Comparison of ENCODE assay signal across 21 mouse cellular contexts in the genomic region with DNA sequence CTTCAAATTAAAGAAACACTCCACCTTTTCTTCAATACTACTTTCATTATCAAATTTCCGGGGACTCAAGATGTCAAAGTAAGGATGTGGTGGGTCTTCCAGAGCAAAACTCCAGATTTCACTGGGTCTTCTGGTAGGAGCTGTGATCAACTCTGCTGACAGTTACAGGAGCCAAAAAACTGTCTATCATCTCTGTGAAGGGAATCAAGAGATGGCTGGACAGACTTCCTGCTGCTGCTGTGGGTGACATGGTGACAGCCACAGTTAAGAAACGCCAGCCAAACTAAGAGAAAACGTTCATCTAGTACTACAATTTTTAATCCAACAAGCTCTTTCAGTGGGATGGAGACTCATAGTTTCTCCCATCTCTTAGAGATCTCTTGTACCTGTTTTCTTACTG.
DNase-seq lines count a peak whose midpoint lies in the region; ATAC-seq and TF ChIP-seq lines count a peak whose summit lies in the region.
"Had no signal": no experiment of that assay in that cellular context is flagged by ENCODE, and none has a peak within 500 bp of the region (broad histone marks: within the 10 kb centered on the region; RNA-seq: fewer than 3 reads in every experiment).

No protein-coding gene starts in this region.

- peaks cover 47% of the 10 kb centered on the region for H3K4me1 ChIP-seq in forebrain, embryonic 10.5 days
- peaks cover 11% of the 10 kb centered on the region for H3K4me1 ChIP-seq in forebrain, embryonic 15.5 days
- H3K4me1 ChIP-seq in hindbrain, embryonic 16.5 days (ENCODE audit: control insufficient read depth, insufficient read depth, low read depth, low read length), result peaks cover 2% of the 10 kb centered on the region; the same call in 1 of the 2 replicates
- H3K4me1 ChIP-seq: liver, embryonic 15.5 days; lung, embryonic 15.5 days had no signal

- no peak for DNase-seq in layer of hippocampus, adult 2 months (ENCODE audit: low spot score in 2 of 2)
- no peak for DNase-seq in layer of hippocampus, postnatal 10 days (ENCODE audit: low spot score in 2 of 2)
- no peak for DNase-seq in forebrain, embryonic 10.5 days (ENCODE audit: extremely low spot score, low spot score)
- no peak for DNase-seq in left cerebral cortex, adult 18-20 months (ENCODE audit: low spot score in 2 of 2)
- DNase-seq in lung, postnatal 36 days, result no peak
- DNase-seq: cerebellum, adult 11-12 months; gastrocnemius, postnatal 36 days; heart, postnatal 36 days; kidney, adult 18-20 months; kidney, postnatal 4 days; liver; lung, postnatal 4 days; thymus, postnatal 14 days had no signal

- no peak overlapping the region for H3K4me3 ChIP-seq in layer of hippocampus, adult 2 months
- no peak overlapping the region for H3K4me3 ChIP-seq in forebrain, embryonic 10.5 days
- H3K4me3 ChIP-seq in forebrain, embryonic 15.5 days, result no peak overlapping the region
- no peak overlapping the region for H3K4me3 ChIP-seq in hindbrain, embryonic 16.5 days (ENCODE audit: low read length)
- H3K4me3 ChIP-seq: heart, embryonic 15.5 days; limb, embryonic 10.5 days; liver, embryonic 15.5 days; lung, embryonic 15.5 days; neural tube, embryonic 13.5 days had no signal

- no peaks in the 10 kb centered on the region for H3K27me3 ChIP-seq in forebrain, embryonic 10.5 days (ENCODE audit: poor library complexity, severe bottlenecking)
- H3K27me3 ChIP-seq in forebrain, embryonic 15.5 days, result no peaks in the 10 kb centered on the region
- no peaks in the 10 kb centered on the region for H3K27me3 ChIP-seq in hindbrain, embryonic 16.5 days (replicated peaks; ENCODE audit: control insufficient read depth, insufficient read depth, low read length)
- H3K27me3 ChIP-seq: heart, embryonic 15.5 days; liver, embryonic 15.5 days; lung, embryonic 15.5 days; neural tube, embryonic 13.5 days had no signal

- ATAC-seq in forebrain, embryonic 15.5 days (replicated peaks), result peak; percentile 62
- 0 out of 2 replicates have a peak, but pooled peaks have one; percentile 31 for ATAC-seq in hindbrain, embryonic 16.5 days
- ATAC-seq: inflammation-experienced regulatory T-cells, adult 6 months had no signal

- H3K36me3 ChIP-seq in forebrain, embryonic 10.5 days (replicated peaks), result no peaks in the 10 kb centered on the region
- no peaks in the 10 kb centered on the region for H3K36me3 ChIP-seq in forebrain, embryonic 15.5 days
- H3K36me3 ChIP-seq in hindbrain, embryonic 16.5 days (ENCODE audit: control insufficient read depth, insufficient read depth, low read length), result no peaks in the 10 kb centered on the region
- H3K36me3 ChIP-seq: heart, embryonic 15.5 days; limb, embryonic 10.5 days; liver, embryonic 15.5 days; lung, embryonic 15.5 days; neural tube, embryonic 13.5 days had no signal

- no peak overlapping the region for H3K4me2 ChIP-seq in forebrain, embryonic 15.5 days (replicated peaks)
- H3K4me2 ChIP-seq in hindbrain, embryonic 16.5 days (ENCODE audit: low read length), result no peak overlapping the region
- H3K4me2 ChIP-seq: heart, embryonic 15.5 days; liver, embryonic 15.5 days; lung, embryonic 15.5 days; neural tube, embryonic 13.5 days had no signal

- no peak for TF ChIP-seq CTCF in layer of hippocampus, adult 2 months (conservative IDR thresholded peaks at IDR 0.05)

- H3K9me3 ChIP-seq in forebrain, embryonic 10.5 days, result no peaks in the 10 kb centered on the region
- H3K9me3 ChIP-seq in forebrain, embryonic 15.5 days, result no peaks in the 10 kb centered on the region
- H3K9me3 ChIP-seq in hindbrain, embryonic 16.5 days (ENCODE audit: control insufficient read depth, low read length), result no peaks in the 10 kb centered on the region
- H3K9me3 ChIP-seq: heart, embryonic 15.5 days; limb, embryonic 10.5 days; liver, embryonic 15.5 days; lung, embryonic 15.5 days; neural tube, embryonic 13.5 days had no signal

- H3K27ac ChIP-seq in layer of hippocampus, adult 2 months, result peak overlapping the region; percentile 43; the same call in 1 of the 2 replicates
- H3K27ac ChIP-seq in forebrain, embryonic 10.5 days, result peak overlapping the region; percentile 69
- H3K27ac ChIP-seq in forebrain, embryonic 15.5 days (replicated peaks), result no peak overlapping the region; the same call in 1 of the 2 replicates
- no peak overlapping the region for H3K27ac ChIP-seq in hindbrain, embryonic 16.5 days (ENCODE audit: low read depth, low read length)
- H3K27ac ChIP-seq: heart, embryonic 15.5 days; limb, embryonic 10.5 days; liver, embryonic 15.5 days; lung, embryonic 15.5 days; neural tube, embryonic 13.5 days had no signal

- WGBS in forebrain, embryonic 10.5 days, result 59% methylated on average over 3 of the region's 3 CpGs
- 21% methylated on average over 3 of the region's 3 CpGs for WGBS in forebrain, embryonic 15.5 days
- WGBS in hindbrain, embryonic 16.5 days, result 34% methylated on average over 3 of the region's 3 CpGs

- no peak overlapping the region for H3K9ac ChIP-seq in forebrain, embryonic 15.5 days (replicated peaks)
- no peak overlapping the region for H3K9ac ChIP-seq in hindbrain, embryonic 16.5 days (ENCODE audit: low read depth, low read length)
- H3K9ac ChIP-seq: heart, embryonic 15.5 days; liver, embryonic 15.5 days; lung, embryonic 15.5 days; neural tube, embryonic 13.5 days had no signal

Comparison
In these comparisons a context has a peak if more than half of its experiments do, and no peak if none do; other contexts are left out.
1. H3K27ac ChIP-seq: peak in layer of hippocampus, adult 2 months (single experiment) and forebrain, embryonic 10.5 days (single experiment); none in forebrain, embryonic 15.5 days (single experiment) and hindbrain, embryonic 16.5 days (single experiment).